Mouse (Mus musculus): ENCODE measurements around the gene Flvcr1.

GRCm38 (mm10) chr1:191025016-191026012, 644 bp downstream of the Flvcr1 start:
- TF ChIP-seq CTCF (IDR thresholded peaks at IDR 0.05) (peak; percentile 11; the same call in 1 of the 2 replicates), EP300 (IDR thresholded peaks at IDR 0.05) (no peak)

All from lung, postnatal 0 days (tissue).